Mouse (Mus musculus): Measurements from ENCODE around the gene Sh3gl2.

Sh3gl2 gene

GRCm38 (mm10) chr4:85205071-85205635, at the start of gene Sh3gl2:
Sh3gl2 (plus strand) TSS chr4:85205126.
- in situ Hi-C loops (cut with MseI, MboI), result no loop called here

- in situ Hi-C loops (cut with MseI, MboI), result loop anchor here (5.0 to 10.0 kb wide), 3 partner anchors 226 to 644 kb away; no protein-coding TSS in a partner anchor
These were observed 43.8 kb upstream of the Sh3gl2 start for GRCm38 (mm10) chr4:85161156-85161555.

GRCm38 (mm10) chr4:85162468-85163312, 42.2 kb upstream of the Sh3gl2 start:
- in situ Hi-C loops (cut with MseI, MboI), result loop anchor here (5.0 to 10.0 kb wide), 3 partner anchors 225 to 642 kb away; no protein-coding TSS in a partner anchor

- in situ Hi-C loops (cut with MseI, MboI), result loop anchor here (5.0 to 10.0 kb wide), 3 partner anchors 224 to 642 kb away; no protein-coding TSS in a partner anchor
These were observed 41.7 kb upstream of the Sh3gl2 start for GRCm38 (mm10) chr4:85163313-85163615.

GRCm38 (mm10) chr4:85168001-85168400, 36.9 kb upstream of the Sh3gl2 start:
- in situ Hi-C loops (cut with MseI, MboI), result loop anchor here in 1 of 2 experiments (10.0 kb wide), 1 partner anchor 637 kb away; no protein-coding TSS in a partner anchor

GRCm38 (mm10) chr4:85175466-85175865, 29.5 kb upstream of the Sh3gl2 start:
- in situ Hi-C loops (cut with MseI, MboI), result no loop called here

- in situ Hi-C loops (cut with MseI, MboI), result no loop called here
These were observed 26.4 kb upstream of the Sh3gl2 start for GRCm38 (mm10) chr4:85178394-85179051.

- in situ Hi-C loops (cut with MseI, MboI), result no loop called here
These were observed 18.9 kb upstream of the Sh3gl2 start for GRCm38 (mm10) chr4:85186011-85186410.

- in situ Hi-C loops (cut with MseI, MboI), result no loop called here
These were observed 8.7 kb upstream of the Sh3gl2 start for GRCm38 (mm10) chr4:85196201-85196600.

GRCm38 (mm10) chr4:85198431-85198830, 6.5 kb upstream of the Sh3gl2 start:
- in situ Hi-C loops (cut with MseI, MboI), result no loop called here

GRCm38 (mm10) chr4:85202582-85202981, 2.3 kb upstream of the Sh3gl2 start:
- in situ Hi-C loops (cut with MseI, MboI), result no loop called here

- in situ Hi-C loops (cut with MseI, MboI), result no loop called here
These were observed 798 bp downstream of the Sh3gl2 start for GRCm38 (mm10) chr4:85205636-85206211.

GRCm38 (mm10) chr4:85206675-85207400, 1.9 kb downstream of the Sh3gl2 start:
- in situ Hi-C loops (cut with MseI, MboI), result no loop called here

- in situ Hi-C loops (cut with MseI, MboI), result no loop called here
These were observed 2.6 kb downstream of the Sh3gl2 start for GRCm38 (mm10) chr4:85207515-85207914.

- in situ Hi-C loops (cut with MseI, MboI), result no loop called here
These were observed 3.6 kb downstream of the Sh3gl2 start for GRCm38 (mm10) chr4:85208531-85208930.

GRCm38 (mm10) chr4:85210953-85211352, 6.0 kb downstream of the Sh3gl2 start:
- in situ Hi-C loops (cut with MseI, MboI), result no loop called here

GRCm38 (mm10) chr4:85217003-85217402, 12.1 kb downstream of the Sh3gl2 start:
- in situ Hi-C loops (cut with MseI, MboI), result no loop called here

GRCm38 (mm10) chr4:85222716-85223115, 17.8 kb downstream of the Sh3gl2 start:
- in situ Hi-C loops (cut with MseI, MboI), result no loop called here

GRCm38 (mm10) chr4:85226731-85227130, 21.8 kb downstream of the Sh3gl2 start:
- in situ Hi-C loops (cut with MseI, MboI), result no loop called here

GRCm38 (mm10) chr4:85227664-85228588, 23.0 kb downstream of the Sh3gl2 start:
- in situ Hi-C loops (cut with MseI, MboI), result no loop called here
